Mouse (Mus musculus): ENCODE data around the gene Taf12. TPM values are rescaled to one million over a fixed set of nuclear protein-coding genes. Genes with fewer than 3 reads are reported as not detected.

The Taf12 gene
- total RNA-seq, 1 experiment, result 21.9 TPM

- peaks cover 3% of the 10 kb centered on the region in 2 experiments; a peak in 3 of 4 replicates for H3K4me1 ChIP-seq (ENCODE audit: control insufficient read depth in 2 of 2, insufficient read depth in 2 of 2, low read length in 2 of 2, poor library complexity in 1 of 2)
- in situ Hi-C loops (cut with MboI; ENCODE audit: low sequenced_read_pairs in 2 of 2, unreplicated experiment in 2 of 2), result no loop called here
- no peak overlapping the region for H3K4me3 ChIP-seq (ENCODE audit: insufficient read depth in 1 of 2, low read depth in 1 of 2, low read length in 2 of 2, poor library complexity in 1 of 2, severe bottlenecking in 1 of 2)
- H3K9me3 ChIP-seq (ENCODE audit: control insufficient read depth, insufficient read depth, low read depth, low read length), result no peaks in the 10 kb centered on the region
- no peak overlapping the region for H3K9ac ChIP-seq (ENCODE audit: insufficient read depth, low read depth, low read length, poor library complexity, severe bottlenecking)
- TF ChIP-seq ZNF384 (IDR thresholded peaks at IDR 0.05; ENCODE audit: low read depth, low read length), result no peak
- TF ChIP-seq HCFC1 (IDR thresholded peaks at IDR 0.05; ENCODE audit: borderline replicate concordance, insufficient read depth, low read length), result no peak
- TF ChIP-seq ZC3H11A (IDR thresholded peaks at IDR 0.05; ENCODE audit: borderline replicate concordance, low read depth, low read length), result no peak
- TF ChIP-seq CHD2 (IDR thresholded peaks at IDR 0.05; ENCODE audit: low read depth, low read length), result no peak
- TF ChIP-seq MAFK (IDR thresholded peaks at IDR 0.05; ENCODE audit: insufficient read depth, low read depth, low read length), result no peak
- DNase-seq (ENCODE audit: low read depth, low spot score), result no peak
- no peak overlapping the region for H3K27ac ChIP-seq (ENCODE audit: insufficient read depth, low read depth, low read length, poor library complexity, severe bottlenecking)
- peaks cover 10% of the 10 kb centered on the region for H3K36me3 ChIP-seq (ENCODE audit: control insufficient read depth, insufficient read depth, low read length, poor library complexity, severe bottlenecking)
These were observed 21.0 kb upstream of the Taf12 start for GRCm38 (mm10) chr4:132253128-132253527.

DNA sequence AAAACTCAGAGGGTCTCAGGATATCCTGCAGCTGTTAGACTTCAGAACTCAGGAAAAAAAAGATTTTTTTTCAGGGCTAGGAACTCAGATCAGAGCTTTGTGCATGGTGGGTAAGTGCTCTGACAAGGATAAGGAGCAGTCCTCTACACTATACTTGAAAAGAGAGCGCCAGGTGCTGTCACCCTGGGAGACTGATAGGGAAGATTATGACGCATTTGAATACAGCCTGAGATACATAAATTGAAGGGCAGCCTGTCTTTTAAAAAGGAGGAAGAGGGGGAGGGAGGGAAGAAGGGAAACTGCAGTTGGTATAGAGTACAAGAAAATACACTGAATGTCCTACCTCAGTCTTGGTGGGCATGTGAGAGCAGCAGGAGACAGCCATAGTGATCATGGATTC is 20.6 kb upstream of the Taf12 start:
- in situ Hi-C loops (cut with MboI; ENCODE audit: low sequenced_read_pairs in 2 of 2, unreplicated experiment in 2 of 2), result no loop called here
- H3K36me3 ChIP-seq (ENCODE audit: control insufficient read depth, insufficient read depth, low read length, poor library complexity, severe bottlenecking), result peaks cover 10% of the 10 kb centered on the region
- H3K9ac ChIP-seq (ENCODE audit: insufficient read depth, low read depth, low read length, poor library complexity, severe bottlenecking), result no peak overlapping the region
- DNase-seq (ENCODE audit: low read depth, low spot score), result no peak
- no peak for TF ChIP-seq ZC3H11A (IDR thresholded peaks at IDR 0.05; ENCODE audit: borderline replicate concordance, low read depth, low read length)
- no peak for TF ChIP-seq CHD2 (IDR thresholded peaks at IDR 0.05; ENCODE audit: low read depth, low read length)
- TF ChIP-seq MAFK (IDR thresholded peaks at IDR 0.05; ENCODE audit: insufficient read depth, low read depth, low read length), result no peak
- no peak for TF ChIP-seq ZNF384 (IDR thresholded peaks at IDR 0.05; ENCODE audit: low read depth, low read length)
- no peak for TF ChIP-seq HCFC1 (IDR thresholded peaks at IDR 0.05; ENCODE audit: borderline replicate concordance, insufficient read depth, low read length)
- peaks cover 3% of the 10 kb centered on the region in 2 experiments for H3K4me1 ChIP-seq (ENCODE audit: control insufficient read depth in 2 of 2, insufficient read depth in 2 of 2, low read length in 2 of 2, poor library complexity in 1 of 2)
- H3K4me3 ChIP-seq (ENCODE audit: insufficient read depth in 1 of 2, low read depth in 1 of 2, low read length in 2 of 2, poor library complexity in 1 of 2, severe bottlenecking in 1 of 2), result no peak overlapping the region
- no peaks in the 10 kb centered on the region for H3K9me3 ChIP-seq (ENCODE audit: control insufficient read depth, insufficient read depth, low read depth, low read length)
- H3K27ac ChIP-seq (ENCODE audit: insufficient read depth, low read depth, low read length, poor library complexity, severe bottlenecking), result no peak overlapping the region

- H3K4me1 ChIP-seq (ENCODE audit: control insufficient read depth in 2 of 2, insufficient read depth in 2 of 2, low read length in 2 of 2, poor library complexity in 1 of 2), result peaks cover 6 to 10% of the 10 kb centered on the region in 2 experiments
- no peak overlapping the region for H3K27ac ChIP-seq (ENCODE audit: insufficient read depth, low read depth, low read length, poor library complexity, severe bottlenecking)
- peaks cover 12% of the 10 kb centered on the region for H3K36me3 ChIP-seq (ENCODE audit: control insufficient read depth, insufficient read depth, low read length, poor library complexity, severe bottlenecking)
- no peak overlapping the region for H3K4me3 ChIP-seq (ENCODE audit: insufficient read depth in 1 of 2, low read depth in 1 of 2, low read length in 2 of 2, poor library complexity in 1 of 2, severe bottlenecking in 1 of 2)
- no peaks in the 10 kb centered on the region for H3K9me3 ChIP-seq (ENCODE audit: control insufficient read depth, insufficient read depth, low read depth, low read length)
- no peak overlapping the region for H3K9ac ChIP-seq (ENCODE audit: insufficient read depth, low read depth, low read length, poor library complexity, severe bottlenecking)
- no peak for TF ChIP-seq MAFK (IDR thresholded peaks at IDR 0.05; ENCODE audit: insufficient read depth, low read depth, low read length)
- no peak for TF ChIP-seq CHD2 (IDR thresholded peaks at IDR 0.05; ENCODE audit: low read depth, low read length)
- no peak for TF ChIP-seq HCFC1 (IDR thresholded peaks at IDR 0.05; ENCODE audit: borderline replicate concordance, insufficient read depth, low read length)
- TF ChIP-seq ZC3H11A (IDR thresholded peaks at IDR 0.05; ENCODE audit: borderline replicate concordance, low read depth, low read length), result no peak
- no peak for TF ChIP-seq ZNF384 (IDR thresholded peaks at IDR 0.05; ENCODE audit: low read depth, low read length)
- DNase-seq (ENCODE audit: low read depth, low spot score), result no peak
- in situ Hi-C loops (cut with MboI; ENCODE audit: low sequenced_read_pairs in 2 of 2, unreplicated experiment in 2 of 2), result no loop called here
These were observed 19.2 kb upstream of the Taf12 start for GRCm38 (mm10) chr4:132254986-132255385.

- TF ChIP-seq CHD2 (IDR thresholded peaks at IDR 0.05; ENCODE audit: low read depth, low read length), result no peak
- TF ChIP-seq MAFK (IDR thresholded peaks at IDR 0.05; ENCODE audit: insufficient read depth, low read depth, low read length), result no peak
- no peak for TF ChIP-seq ZC3H11A (IDR thresholded peaks at IDR 0.05; ENCODE audit: borderline replicate concordance, low read depth, low read length)
- no peak for TF ChIP-seq ZNF384 (IDR thresholded peaks at IDR 0.05; ENCODE audit: low read depth, low read length)
- no peak for TF ChIP-seq HCFC1 (IDR thresholded peaks at IDR 0.05; ENCODE audit: borderline replicate concordance, insufficient read depth, low read length)
- Histone ChIP-seq H3K27ac (ENCODE audit: insufficient read depth, low read depth, low read length, poor library complexity, severe bottlenecking) (no peak overlapping the region), H3K4me1 (ENCODE audit: control insufficient read depth in 2 of 2, insufficient read depth in 2 of 2, low read length in 2 of 2, poor library complexity in 1 of 2) (peaks cover 6 to 10% of the 10 kb centered on the region in 2 experiments), H3K9ac (ENCODE audit: insufficient read depth, low read depth, low read length, poor library complexity, severe bottlenecking) (no peak overlapping the region), H3K4me3 (ENCODE audit: insufficient read depth in 1 of 2, low read depth in 1 of 2, low read length in 2 of 2, poor library complexity in 1 of 2, severe bottlenecking in 1 of 2) (no peak overlapping the region), H3K36me3 (ENCODE audit: control insufficient read depth, insufficient read depth, low read length, poor library complexity, severe bottlenecking) (peaks cover 10% of the 10 kb centered on the region), H3K9me3 (ENCODE audit: control insufficient read depth, insufficient read depth, low read depth, low read length) (no peaks in the 10 kb centered on the region)
- DNase-seq (ENCODE audit: low read depth, low spot score), result no peak
- in situ Hi-C loops (cut with MboI; ENCODE audit: low sequenced_read_pairs in 2 of 2, unreplicated experiment in 2 of 2), result no loop called here
These were observed 17.8 kb upstream of the Taf12 start for GRCm38 (mm10) chr4:132256384-132256783.

DNA sequence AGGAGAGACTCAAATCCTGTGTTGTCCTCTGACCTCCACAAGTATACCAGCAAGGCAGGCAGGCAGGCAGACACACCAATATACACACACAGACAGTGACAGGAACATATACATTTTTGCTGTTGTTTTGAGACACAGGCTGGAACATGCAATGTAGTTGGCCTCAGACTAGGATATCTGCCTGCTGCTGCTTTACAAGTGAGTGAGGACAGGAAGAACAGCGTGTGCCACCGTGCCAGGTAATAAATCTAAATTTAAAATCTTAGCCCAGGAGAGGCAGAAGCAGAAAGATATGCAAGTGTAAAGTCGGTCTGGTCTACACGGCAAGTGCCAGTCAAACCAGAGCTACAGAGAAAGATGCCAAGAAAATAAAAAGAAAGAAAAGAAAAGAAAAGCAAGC is 14.9 kb upstream of the Taf12 start:
- no peak overlapping the region for H3K9ac ChIP-seq (ENCODE audit: insufficient read depth, low read depth, low read length, poor library complexity, severe bottlenecking)
- H3K4me3 ChIP-seq (ENCODE audit: insufficient read depth in 1 of 2, low read depth in 1 of 2, low read length in 2 of 2, poor library complexity in 1 of 2, severe bottlenecking in 1 of 2), result no peak overlapping the region
- in situ Hi-C loops (cut with MboI; ENCODE audit: low sequenced_read_pairs in 2 of 2, unreplicated experiment in 2 of 2), result no loop called here

More for the DNA sequence above, 14.9 kb upstream of the Taf12 start:
- peaks cover 2% of the 10 kb centered on the region; the same call in 1 of the 2 replicates for H3K36me3 ChIP-seq (ENCODE audit: control insufficient read depth, insufficient read depth, low read length, poor library complexity, severe bottlenecking)
- DNase-seq (ENCODE audit: low read depth, low spot score), result no peak
- no peaks in the 10 kb centered on the region for H3K9me3 ChIP-seq (ENCODE audit: control insufficient read depth, insufficient read depth, low read depth, low read length)
- TF ChIP-seq ZC3H11A (IDR thresholded peaks at IDR 0.05; ENCODE audit: borderline replicate concordance, low read depth, low read length) (no peak), HCFC1 (IDR thresholded peaks at IDR 0.05; ENCODE audit: borderline replicate concordance, insufficient read depth, low read length) (no peak), CHD2 (IDR thresholded peaks at IDR 0.05; ENCODE audit: low read depth, low read length) (no peak), ZNF384 (IDR thresholded peaks at IDR 0.05; ENCODE audit: low read depth, low read length) (no peak), MAFK (IDR thresholded peaks at IDR 0.05; ENCODE audit: insufficient read depth, low read depth, low read length) (no peak)
- H3K27ac ChIP-seq (ENCODE audit: insufficient read depth, low read depth, low read length, poor library complexity, severe bottlenecking), result no peak overlapping the region
- peaks cover 4 to 10% of the 10 kb centered on the region in 2 experiments for H3K4me1 ChIP-seq (ENCODE audit: control insufficient read depth in 2 of 2, insufficient read depth in 2 of 2, low read length in 2 of 2, poor library complexity in 1 of 2)

All from ES-E14 (cell line).